Mouse (Mus musculus) midbrain, embryonic 11.5 days (tissue): ENCODE results near the gene Myo6. TPM values are rescaled to one million over a fixed set of nuclear protein-coding genes. Genes with fewer than 3 reads are reported as not detected.

Experiments used
- ATAC-seq: fragments of 200-750 bp; cut with Nextera tagmentation; 2 replicates; pipeline ENCODE4 v1.8.0; 2017; ENCODE audit warnings: moderate TSS enrichment, moderate library complexity; ENCODE audit not compliant: low FRiP score
- DNase-seq: peaks from one replicate; pipeline ENCODE4 v3.0.0; 2015; ENCODE audit warnings: low spot score; ENCODE audit errors: missing footprints
- H3K27ac ChIP-seq: fragments of 300-500 bp; sonication (generic); 2 replicates; pipeline ENCODE4 v1.5.1; 2014; ENCODE audit warnings: low read depth, low read length
- H3K27me3 ChIP-seq: fragments of 300-500 bp; sonication (generic); 2 replicates; pipeline ENCODE4 v1.6.1; 2014; ENCODE audit warnings: mild to moderate bottlenecking, low read length, moderate library complexity, mixed read lengths; ENCODE audit not compliant: control insufficient read depth, insufficient read depth
- H3K36me3 ChIP-seq: fragments of 300-500 bp; sonication (generic); 2 replicates; pipeline ENCODE4 v1.6.1; 2014; ENCODE audit warnings: mild to moderate bottlenecking, low read length, moderate library complexity, mixed read lengths; ENCODE audit not compliant: control insufficient read depth, insufficient read depth
- H3K4me1 ChIP-seq: fragments of 300-500 bp; sonication (generic); 2 replicates; pipeline ENCODE4 v1.6.1; 2014; ENCODE audit warnings: low read length; ENCODE audit not compliant: control insufficient read depth, insufficient read depth
- H3K4me2 ChIP-seq: fragments of 300-500 bp; sonication (generic); 2 replicates; pipeline ENCODE4 v1.6.1; 2014; ENCODE audit warnings: mild to moderate bottlenecking, moderate library complexity
- H3K4me3 ChIP-seq: fragments of 300-500 bp; sonication (generic); 2 replicates; pipeline ENCODE4 v1.5.1; 2014; ENCODE audit warnings: low read depth, low read length
- H3K9ac ChIP-seq: fragments of 300-500 bp; sonication (generic); 2 replicates; pipeline ENCODE4 v1.6.1; 2014; ENCODE audit warnings: low read length
- H3K9me3 ChIP-seq: fragments of 300-500 bp; sonication (generic); 2 replicates; pipeline ENCODE4 v1.6.1; 2016; ENCODE audit warnings: low read length; ENCODE audit not compliant: control insufficient read depth
- WGBS: fragments of 180-500 bp; shearing (Covaris S2); extraction: QIAGEN DNeasy Blood & Tissue Kit; methylation state at CpG from one replicate; pipeline ENCODE4 v1.1.7; 2014; 5-methylcytosine and 5-hydroxymethylcytosine counted together
- polyA plus RNA-seq: library from polyadenylated mRNA; unstranded; fragments of >200 nt; fragmentation: Nextera tagmentation; extraction: Ambion mirVana; gene quantifications from 2 replicates; pipeline ENCODE4 v1.2.1, GENCODE M21; 2014

Gene Myo6
- polyA plus RNA-seq: 11.1 and 14.4 TPM in 2 replicates

DNA sequence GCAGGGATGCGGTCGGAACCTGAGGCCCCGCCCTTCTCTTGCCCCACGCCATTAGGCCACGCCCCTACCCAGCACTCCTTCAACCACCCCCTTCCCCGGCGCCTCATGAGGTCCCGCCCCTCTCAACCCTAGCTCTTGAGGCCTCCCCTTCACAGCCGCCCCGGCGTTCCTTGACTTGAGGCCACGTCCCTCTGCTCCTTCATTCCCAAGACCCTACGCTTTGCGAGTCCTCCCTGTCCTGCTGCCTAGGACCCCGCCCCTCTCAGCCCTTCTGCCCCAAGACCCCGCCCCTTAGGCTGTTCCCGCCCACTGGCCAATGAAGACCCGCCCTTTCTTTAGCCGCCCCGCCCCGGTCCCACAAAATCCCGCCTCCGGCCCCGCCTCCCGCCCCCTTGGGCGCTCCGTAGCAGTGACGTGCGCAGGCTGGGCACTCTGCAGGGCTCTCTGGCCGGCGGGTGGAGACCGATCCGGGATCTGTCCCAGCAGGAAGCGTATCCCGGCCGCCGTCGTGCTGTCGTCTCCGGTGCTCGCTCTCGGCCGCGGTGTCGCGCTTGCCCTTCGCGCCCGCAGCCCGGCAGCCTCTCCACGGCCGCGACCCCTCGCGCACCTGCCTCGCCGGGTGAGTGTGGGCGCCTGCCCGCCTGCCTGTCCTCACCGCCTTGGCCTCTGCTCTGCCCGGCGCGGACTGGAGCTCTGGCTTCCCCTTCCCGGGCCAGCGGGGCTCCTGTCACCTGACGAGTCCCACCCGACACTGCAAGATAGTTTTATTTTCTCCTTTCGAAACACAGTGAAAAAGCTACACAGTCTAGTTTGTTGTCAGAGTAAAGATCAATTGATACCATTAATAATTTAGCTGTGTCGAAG is at the start of gene Myo6:
TSS of gene Myo6 (plus strand) at position 421 of the 864 bp plus-strand sequence.
- peak within 1 kb of the TSS; percentile 35; the same call in 1 of the 2 replicates for H3K27ac ChIP-seq
- peak within 1 kb of the TSS; percentile 71 for H3K4me3 ChIP-seq
- H3K9me3 ChIP-seq: no peaks in the 10 kb centered on the region
- H3K9ac ChIP-seq: peak within 1 kb of the TSS; percentile 67
- ATAC-seq (peak; percentile 98), DNase-seq (peak; percentile 99)
- WGBS: under 1% methylated on average over 69 of the region's 69 CpGs
- H3K36me3 ChIP-seq: no peaks in the 10 kb centered on the region
- no peaks in the 10 kb centered on the region for H3K27me3 ChIP-seq
- H3K4me2 ChIP-seq: peak within 1 kb of the TSS; percentile 70
- no peaks in the 10 kb centered on the region for H3K4me1 ChIP-seq

DNA sequence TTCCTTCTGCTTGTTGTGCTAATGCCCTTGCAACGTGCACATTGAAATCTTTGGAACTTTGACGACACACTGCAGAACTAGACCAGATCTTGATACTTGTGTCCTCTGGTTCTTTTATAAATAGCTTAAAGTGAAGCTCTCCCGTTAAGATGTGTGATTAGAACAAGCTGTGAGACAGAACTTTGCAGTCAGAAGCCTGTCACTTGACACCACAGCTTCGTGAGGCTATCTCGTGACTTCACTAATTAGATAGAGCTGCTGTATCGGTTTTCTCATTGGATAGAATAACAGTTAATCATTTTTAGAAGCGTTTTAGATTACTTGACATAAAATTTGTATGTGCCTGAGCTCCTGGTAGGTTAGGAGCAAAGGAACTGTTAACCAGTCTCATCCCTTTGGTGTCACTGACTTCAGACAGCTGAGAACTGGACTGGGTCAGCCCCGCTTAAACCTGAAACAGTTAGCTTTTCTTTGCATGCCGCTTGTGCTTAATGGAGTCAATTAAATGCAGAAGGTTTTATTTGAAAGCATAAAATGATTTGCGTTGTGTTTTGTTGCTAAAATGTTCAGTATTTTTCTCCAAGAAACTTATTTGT is 18.7 kb upstream of the Myo6 start:
- H3K4me1 ChIP-seq: no peaks in the 10 kb centered on the region
- H3K36me3 ChIP-seq: peaks cover 9% of the 10 kb centered on the region
- no peak overlapping the region for H3K4me2 ChIP-seq
- WGBS: 84% methylated on average over 10 of the region's 10 CpGs
- no peak overlapping the region for H3K9ac ChIP-seq
- no peak overlapping the region for H3K27ac ChIP-seq
- no peak for DNase-seq
- no peaks in the 10 kb centered on the region for H3K27me3 ChIP-seq
- H3K9me3 ChIP-seq: no peaks in the 10 kb centered on the region
- H3K4me3 ChIP-seq: no peak overlapping the region
- no peak for ATAC-seq

DNA sequence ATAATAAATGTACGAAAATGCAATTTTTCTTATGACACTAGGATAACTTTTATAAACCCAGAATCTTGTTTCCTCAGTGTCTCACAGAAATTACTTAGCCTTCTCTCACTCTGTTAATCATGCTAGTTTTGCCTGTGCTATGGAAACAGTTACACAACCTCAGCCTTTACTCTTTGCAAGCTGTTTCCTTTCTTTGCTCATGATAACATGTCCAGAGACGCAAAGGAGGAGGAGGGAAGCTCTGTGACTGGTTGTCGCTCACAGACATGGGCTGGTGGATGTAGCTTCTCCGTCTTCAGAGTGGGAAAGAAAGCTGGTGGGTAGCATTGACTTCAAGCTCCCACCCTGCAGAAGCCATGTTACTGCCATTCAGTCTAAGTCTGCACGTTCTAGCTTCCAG is 15.2 kb upstream of the Myo6 start:
- no peak overlapping the region for H3K9ac ChIP-seq
- ATAC-seq (no peak), DNase-seq (no peak)
- H3K27ac ChIP-seq: no peak overlapping the region
- no peaks in the 10 kb centered on the region for H3K4me1 ChIP-seq
- peaks cover 2% of the 10 kb centered on the region; the same call in 1 of the 2 replicates for H3K36me3 ChIP-seq
- no peak overlapping the region for H3K4me2 ChIP-seq
- H3K27me3 ChIP-seq: no peaks in the 10 kb centered on the region
- no peaks in the 10 kb centered on the region for H3K9me3 ChIP-seq
- no peak overlapping the region for H3K4me3 ChIP-seq
- WGBS: 87% methylated on average over 5 of the region's 5 CpGs

- DNase-seq: no peak
- Histone ChIP-seq H3K9me3 (no peaks in the 10 kb centered on the region), H3K4me3 (no peak overlapping the region), H3K27ac (no peak overlapping the region), H3K4me1 (0 out of 2 replicates have a peak, but pooled peaks cover 2% of the 10 kb centered on the region), H3K9ac (no peak overlapping the region), H3K27me3 (no peaks in the 10 kb centered on the region), H3K4me2 (no peak overlapping the region), H3K36me3 (no peaks in the 10 kb centered on the region)
- whole genome bisulfite sequencing: 44% methylated on average over 5 of the region's 5 CpGs
- ATAC-seq: peak; percentile 85
Observed at GRCm38 (mm10) chr9:80155277-80155676, 9.6 kb upstream of the Myo6 start.

GRCm38 (mm10) chr9:80156780-80157179 is 8.1 kb upstream of the Myo6 start:
- 87% methylated on average over 5 of the region's 5 CpGs for WGBS
- DNase-seq (no peak), ATAC-seq (no peak)
- Histone ChIP-seq H3K4me2 (no peak overlapping the region), H3K27ac (no peak overlapping the region), H3K9ac (no peak overlapping the region), H3K27me3 (no peaks in the 10 kb centered on the region), H3K4me1 (0 out of 2 replicates have a peak, but pooled peaks cover 2% of the 10 kb centered on the region), H3K4me3 (no peak overlapping the region), H3K9me3 (no peaks in the 10 kb centered on the region), H3K36me3 (no peaks in the 10 kb centered on the region)

GRCm38 (mm10) chr9:80157840-80158465 is 6.9 kb upstream of the Myo6 start:
- H3K27ac ChIP-seq: no peak overlapping the region
- no peak overlapping the region for H3K9ac ChIP-seq
- no peak overlapping the region for H3K4me3 ChIP-seq
- no peaks in the 10 kb centered on the region for H3K36me3 ChIP-seq
- WGBS: 92% methylated on average over 12 of the region's 12 CpGs
- H3K4me1 ChIP-seq: 0 out of 2 replicates have a peak, but pooled peaks cover 2% of the 10 kb centered on the region
- no peaks in the 10 kb centered on the region for H3K9me3 ChIP-seq
- no peaks in the 10 kb centered on the region for H3K27me3 ChIP-seq
- no peak overlapping the region for H3K4me2 ChIP-seq
- DNase-seq (no peak), ATAC-seq (no peak)

DNA sequence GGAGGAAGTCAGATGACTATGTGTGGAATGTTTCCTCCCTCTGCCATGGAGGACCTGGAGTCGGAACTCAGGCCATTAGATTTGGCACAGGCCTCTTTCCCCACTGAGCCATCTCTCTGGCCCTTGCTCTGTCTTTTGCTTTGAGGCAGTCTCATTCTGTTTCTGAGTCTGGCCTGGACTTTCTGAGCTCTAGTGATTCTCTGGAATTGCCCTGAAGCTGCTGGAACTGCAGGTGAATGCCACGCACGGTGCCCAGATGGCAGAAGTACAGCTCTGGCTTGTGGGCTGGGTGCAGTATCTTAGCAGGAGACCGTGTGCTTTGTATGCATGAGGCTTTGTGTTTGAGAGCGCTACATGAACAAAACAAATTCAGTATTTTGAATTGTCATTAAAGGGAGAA is 5.9 kb upstream of the Myo6 start:
- WGBS: 87% methylated on average over 5 of the region's 5 CpGs

GRCm38 (mm10) chr9:80161451-80161850 is 3.4 kb upstream of the Myo6 start:
- ATAC-seq (no peak), DNase-seq (no peak)
- H3K9ac ChIP-seq: no peak overlapping the region
- H3K4me1 ChIP-seq: no peaks in the 10 kb centered on the region
- no peak overlapping the region for H3K4me3 ChIP-seq
- no peak overlapping the region for H3K27ac ChIP-seq
- no peaks in the 10 kb centered on the region for H3K36me3 ChIP-seq
- 84% methylated on average over 4 of the region's 4 CpGs for WGBS
- no peaks in the 10 kb centered on the region for H3K9me3 ChIP-seq
- no peaks in the 10 kb centered on the region for H3K27me3 ChIP-seq
- H3K4me2 ChIP-seq: no peak overlapping the region

More for the DNA sequence above, 5.9 kb upstream of the Myo6 start:
- no peaks in the 10 kb centered on the region for H3K27me3 ChIP-seq
- H3K9me3 ChIP-seq: no peaks in the 10 kb centered on the region
- no peak overlapping the region for H3K9ac ChIP-seq
- DNase-seq: no peak
- no peak overlapping the region for H3K27ac ChIP-seq
- H3K36me3 ChIP-seq: no peaks in the 10 kb centered on the region
- no peak overlapping the region for H3K4me2 ChIP-seq
- no peak for ATAC-seq
- H3K4me1 ChIP-seq: 0 out of 2 replicates have a peak, but pooled peaks cover 2% of the 10 kb centered on the region
- H3K4me3 ChIP-seq: no peak overlapping the region
